Mouse (Mus musculus) limb, embryonic 10.5 days (tissue): ENCODE results near the gene Spta1. TPM values are rescaled to one million over a fixed set of nuclear protein-coding genes. Genes with fewer than 3 reads are reported as not detected.

ENCODE experiments used
- polyA plus RNA-seq: library from polyadenylated mRNA; unstranded; fragments of >200 nt; fragmentation: Nextera tagmentation; extraction: Ambion mirVana; gene quantifications from 2 replicates; pipeline ENCODE4 v1.2.1, GENCODE M21; 2016

Gene Spta1
- polyA plus RNA-seq, 1 experiment from 2014 or later = 1.4 TPM

Other genes starting within 250 kb of the Spta1 start
- 0.43 TPM in 1 of 2 replicates, not detected in the other for gene Mndal, start 230.3 kb upstream of the Spta1 start, polyA plus RNA-seq
- not detected in 2 replicates for gene Ifi203, start 230.1 kb upstream of the Spta1 start, polyA plus RNA-seq
- gene Ifi202b, start 190.0 kb upstream of the Spta1 start, polyA plus RNA-seq = not detected in 2 replicates
- not detected in 2 replicates for gene Ifi205, start 141.0 kb upstream of the Spta1 start, polyA plus RNA-seq
- not detected in 2 replicates for gene Olfr433, start 132.1 kb upstream of the Spta1 start, polyA plus RNA-seq
- not detected in 2 replicates for gene Olfr432, start 123.6 kb upstream of the Spta1 start, polyA plus RNA-seq
- gene Olfr430, start 106.2 kb upstream of the Spta1 start, polyA plus RNA-seq = not detected in 2 replicates
- not detected in 2 replicates for gene Olfr429, start 88.4 kb upstream of the Spta1 start, polyA plus RNA-seq
- gene Olfr427, start 75.9 kb upstream of the Spta1 start, polyA plus RNA-seq = not detected in 2 replicates
- gene Olfr231, start 51.6 kb upstream of the Spta1 start, polyA plus RNA-seq = not detected in 2 replicates
- gene Olfr424, start 41.3 kb upstream of the Spta1 start, polyA plus RNA-seq = not detected in 2 replicates
- not detected in 2 replicates for gene Olfr420, start 17.1 kb upstream of the Spta1 start, polyA plus RNA-seq
- gene Olfr419, start 79.3 kb downstream of the Spta1 start, polyA plus RNA-seq = not detected in 2 replicates
- gene Mptx1, start 157.7 kb downstream of the Spta1 start, polyA plus RNA-seq = not detected in 2 replicates
- not detected in 2 replicates for gene Olfr417, start 192.3 kb downstream of the Spta1 start, polyA plus RNA-seq
- not detected in 2 replicates for gene Olfr248, start 218.3 kb downstream of the Spta1 start, polyA plus RNA-seq